Mouse (Mus musculus): ENCODE measurements around the gene Anks6.

DNA sequence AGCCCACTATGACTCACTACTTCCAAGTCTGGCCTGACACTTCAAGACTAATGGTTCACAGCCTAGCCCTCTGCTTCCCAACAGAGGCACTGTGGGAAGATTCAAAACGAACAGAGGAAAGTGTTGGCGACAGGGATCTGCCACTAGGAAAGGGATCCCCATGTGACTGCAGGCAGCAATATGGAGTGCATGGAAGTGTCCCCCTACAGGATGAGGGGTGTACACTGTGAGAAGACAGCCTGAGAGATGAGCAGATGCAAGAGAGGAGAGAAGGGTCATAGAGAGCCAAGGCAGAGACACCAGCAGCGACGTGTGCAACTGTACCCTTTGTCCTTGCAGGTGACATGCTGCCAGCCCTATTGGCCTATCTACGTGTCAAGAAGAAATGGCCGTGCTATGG, 33.3 kb downstream of the Anks6 start:
- no peak for TF ChIP-seq POLR2A (IDR thresholded peaks at IDR 0.05; ENCODE audit: insufficient read length, low read depth)
- no peak for TF ChIP-seq TCF12 (IDR thresholded peaks at IDR 0.05; ENCODE audit: insufficient read depth, poor library complexity, severe bottlenecking)
- no peak for TF ChIP-seq MYOG (IDR thresholded peaks at IDR 0.05; ENCODE audit: control insufficient read depth in 1 of 3, insufficient read depth in 1 of 3, insufficient read length in 2 of 3, low read depth in 2 of 3)
- no peak for TF ChIP-seq POLR2AphosphoS2 (IDR thresholded peaks at IDR 0.05; ENCODE audit: insufficient read length, low read depth)
- no peak for TF ChIP-seq USF1 (IDR thresholded peaks at IDR 0.05; ENCODE audit: low read depth)
- TF ChIP-seq CEBPB (IDR thresholded peaks at IDR 0.05; ENCODE audit: insufficient read depth, poor library complexity, severe bottlenecking), result no peak

Data from myocyte (in vitro differentiated cells).